Mouse (Mus musculus): ENCODE measurements around the gene Thbs1.

Gene Thbs1

DNA sequence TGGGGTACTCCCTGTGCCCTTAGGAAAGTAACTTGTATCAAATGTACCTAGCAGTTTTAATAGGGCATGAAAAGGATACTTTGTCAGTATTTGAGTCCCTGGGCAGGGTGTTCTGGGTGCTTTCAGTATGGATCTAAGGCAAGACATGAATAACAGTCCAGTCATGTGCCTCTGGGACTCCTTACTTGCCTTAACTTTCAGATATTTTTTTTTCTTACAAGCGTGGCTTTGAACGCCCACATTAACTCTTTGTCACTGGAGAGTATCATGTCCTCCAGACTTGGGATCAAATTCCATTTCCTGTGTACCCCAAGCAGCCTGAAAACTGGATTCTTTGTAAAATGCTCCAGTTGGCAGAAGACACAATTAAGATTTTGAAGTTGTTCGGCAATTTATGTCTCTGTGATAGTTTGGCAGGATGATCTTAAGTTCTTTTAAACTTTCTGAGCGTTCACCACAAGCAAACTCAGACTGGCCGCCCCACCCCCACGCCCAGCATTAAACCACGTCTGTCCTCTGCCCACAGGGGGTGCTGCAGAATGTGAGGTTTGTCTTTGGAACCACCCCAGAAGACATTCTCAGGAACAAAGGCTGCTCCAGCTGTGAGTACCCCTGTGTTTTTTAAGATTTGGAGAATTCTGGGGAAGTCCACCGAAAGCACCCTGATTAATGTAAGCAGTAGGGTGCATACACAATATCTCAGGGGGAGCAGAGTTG is 2.3 kb downstream of the Thbs1 start:
- no peak for DNase-seq (ENCODE audit: low spot score)

- DNase-seq (ENCODE audit: low spot score), result no peak
Measured at GRCm38 (mm10) chr2:118114671-118115070, 3.0 kb downstream of the Thbs1 start.

- DNase-seq (ENCODE audit: low spot score), result no peak
Measured at GRCm38 (mm10) chr2:118115647-118116046, 4.0 kb downstream of the Thbs1 start.

DNA sequence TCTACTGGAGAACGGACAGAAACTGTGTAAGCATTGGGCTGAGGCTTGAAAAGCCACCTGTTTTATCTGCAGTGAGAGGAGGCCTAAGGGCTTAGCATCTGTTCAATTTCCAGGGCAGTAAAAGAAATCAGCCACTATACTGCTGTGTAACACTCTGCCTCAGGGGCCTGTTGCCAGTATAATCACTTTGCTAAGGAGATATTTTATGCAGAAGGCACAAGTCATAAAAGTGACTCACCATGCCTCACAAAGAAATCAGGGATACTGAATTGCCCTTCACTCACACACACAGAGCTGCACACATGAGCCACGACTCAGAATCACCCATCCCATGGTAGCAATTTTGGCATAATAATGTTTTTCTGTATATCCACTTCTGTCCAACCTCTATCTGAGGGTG is 4.5 kb downstream of the Thbs1 start:
- no peak for DNase-seq (ENCODE audit: low spot score)

DNA sequence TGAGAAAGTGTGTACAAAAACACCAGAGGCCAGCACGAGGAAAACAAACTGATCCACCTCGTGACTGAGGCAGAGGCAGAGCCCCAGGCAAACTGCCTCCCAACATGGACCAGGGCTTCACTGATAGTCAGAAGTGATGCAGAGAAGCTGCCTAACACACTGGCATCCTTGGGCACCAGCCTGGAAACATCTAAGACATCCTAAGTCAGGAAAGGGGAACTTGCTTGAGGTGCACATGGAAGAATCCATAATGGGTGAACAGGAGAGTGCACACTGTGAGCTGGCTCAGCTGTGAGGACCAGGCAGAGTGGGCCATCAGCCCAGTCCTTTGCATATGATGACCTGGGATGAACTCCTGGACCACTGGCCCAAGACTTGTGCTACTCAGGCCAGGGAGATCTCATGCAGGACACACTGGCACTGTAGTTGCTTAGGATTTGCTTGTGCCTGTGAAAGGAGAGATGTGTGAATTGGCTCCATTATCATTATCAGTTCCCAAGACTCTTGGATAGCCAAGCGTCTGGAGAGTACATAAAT is 5.1 kb downstream of the Thbs1 start:
- DNase-seq (ENCODE audit: low spot score), result no peak

GRCm38 (mm10) chr2:118117401-118117800 is 5.7 kb downstream of the Thbs1 start:
- no peak for DNase-seq (ENCODE audit: low spot score)

- no peak for DNase-seq (ENCODE audit: low spot score)
Measured at GRCm38 (mm10) chr2:118118045-118118444, 6.4 kb downstream of the Thbs1 start.

- DNase-seq (ENCODE audit: low spot score), result no peak
Measured at GRCm38 (mm10) chr2:118118515-118118914, 6.8 kb downstream of the Thbs1 start.

DNA sequence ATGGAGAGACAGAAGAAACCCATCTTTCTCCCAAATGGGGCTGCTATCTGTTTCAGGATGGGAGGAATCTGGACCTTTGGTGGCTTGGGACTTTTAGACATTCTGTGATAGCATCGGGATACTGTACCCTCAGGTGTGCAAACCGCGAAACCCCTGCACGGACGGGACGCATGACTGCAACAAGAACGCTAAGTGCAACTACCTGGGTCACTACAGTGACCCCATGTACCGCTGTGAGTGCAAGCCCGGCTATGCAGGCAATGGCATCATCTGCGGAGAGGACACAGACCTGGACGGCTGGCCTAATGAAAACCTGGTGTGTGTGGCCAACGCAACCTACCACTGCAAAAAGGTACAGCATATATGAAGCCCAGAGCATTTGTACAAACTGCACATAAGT is 8.0 kb downstream of the Thbs1 start:
- no peak for DNase-seq (ENCODE audit: low spot score)

- DNase-seq (ENCODE audit: low spot score), result no peak
Measured at GRCm38 (mm10) chr2:118120095-118120494, 8.4 kb downstream of the Thbs1 start.

DNA sequence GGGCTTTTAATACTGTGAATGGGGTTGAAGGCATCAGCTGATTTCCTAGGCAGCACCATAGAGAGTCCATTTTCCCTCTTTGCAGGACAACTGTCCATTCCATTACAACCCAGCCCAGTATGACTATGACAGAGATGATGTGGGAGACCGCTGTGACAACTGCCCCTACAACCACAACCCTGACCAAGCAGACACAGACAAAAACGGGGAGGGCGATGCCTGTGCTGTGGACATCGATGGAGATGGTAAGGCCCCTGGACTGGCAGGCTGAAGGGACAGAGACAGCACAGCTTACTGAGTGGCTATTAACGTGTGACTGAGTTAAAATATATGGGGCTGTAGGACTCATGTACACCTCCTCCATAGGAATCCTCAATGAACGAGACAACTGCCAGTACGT is 9.1 kb downstream of the Thbs1 start:
- DNase-seq (ENCODE audit: low spot score), result no peak

DNA sequence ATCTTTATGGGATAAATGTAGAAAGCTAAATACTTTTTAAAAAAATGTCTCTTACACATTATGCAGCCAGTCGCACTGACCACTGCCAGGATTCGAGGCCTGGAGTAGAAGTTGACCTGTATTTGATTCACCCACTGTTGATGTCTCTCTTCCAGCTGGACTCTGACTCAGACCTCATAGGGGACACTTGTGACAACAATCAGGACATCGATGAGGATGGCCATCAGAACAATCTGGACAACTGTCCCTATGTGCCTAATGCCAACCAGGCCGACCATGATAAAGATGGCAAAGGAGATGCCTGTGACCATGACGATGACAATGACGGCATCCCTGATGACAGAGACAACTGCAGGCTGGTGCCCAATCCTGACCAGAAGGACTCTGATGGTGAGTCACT is 10.6 kb downstream of the Thbs1 start:
- DNase-seq (ENCODE audit: low spot score), result no peak

DNA sequence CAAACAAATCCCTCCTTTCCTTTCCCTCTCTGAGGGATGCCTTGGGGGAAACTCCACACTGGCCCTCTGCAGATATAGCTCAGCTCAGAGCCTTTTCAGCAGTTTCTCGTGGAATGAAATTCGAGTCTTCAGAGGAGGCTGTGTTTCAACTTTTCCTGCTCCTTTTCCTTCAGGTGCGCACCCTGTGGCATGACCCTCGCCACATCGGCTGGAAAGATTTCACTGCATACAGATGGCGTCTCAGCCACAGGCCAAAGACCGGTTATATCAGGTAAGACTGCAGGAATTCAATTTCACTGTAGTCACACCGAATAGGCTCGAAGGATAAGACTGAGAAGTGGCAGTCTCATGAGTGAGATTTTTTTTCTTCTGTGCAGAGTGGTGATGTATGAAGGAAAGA is 12.1 kb downstream of the Thbs1 start:
- no peak for DNase-seq (ENCODE audit: low spot score)

DNA sequence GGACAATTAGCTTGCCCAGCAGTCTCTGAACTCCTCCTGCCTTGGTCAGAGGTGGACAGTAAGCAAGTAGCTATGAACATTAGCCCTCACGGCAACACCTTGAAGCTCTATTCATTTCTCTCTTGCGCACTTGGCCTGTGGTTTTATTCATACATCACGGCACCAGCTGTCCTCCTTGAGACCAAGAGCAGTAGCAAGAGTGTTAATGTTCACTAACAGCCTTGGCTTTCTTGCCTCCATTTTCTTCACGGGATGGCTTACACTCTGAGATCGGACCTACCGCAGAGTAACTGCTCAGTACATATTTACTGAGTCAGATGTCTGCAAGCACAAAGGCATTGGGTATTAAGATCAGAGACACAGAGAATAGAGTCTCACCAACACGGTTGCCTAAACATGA is 12.8 kb downstream of the Thbs1 start:
- no peak for DNase-seq (ENCODE audit: low spot score)

- DNase-seq (ENCODE audit: low spot score), result no peak
Measured at GRCm38 (mm10) chr2:118125211-118125939, 13.7 kb downstream of the Thbs1 start.

GRCm38 (mm10) chr2:118125943-118126470 is 14.3 kb downstream of the Thbs1 start:
- no peak for DNase-seq (ENCODE audit: low spot score)

DNA sequence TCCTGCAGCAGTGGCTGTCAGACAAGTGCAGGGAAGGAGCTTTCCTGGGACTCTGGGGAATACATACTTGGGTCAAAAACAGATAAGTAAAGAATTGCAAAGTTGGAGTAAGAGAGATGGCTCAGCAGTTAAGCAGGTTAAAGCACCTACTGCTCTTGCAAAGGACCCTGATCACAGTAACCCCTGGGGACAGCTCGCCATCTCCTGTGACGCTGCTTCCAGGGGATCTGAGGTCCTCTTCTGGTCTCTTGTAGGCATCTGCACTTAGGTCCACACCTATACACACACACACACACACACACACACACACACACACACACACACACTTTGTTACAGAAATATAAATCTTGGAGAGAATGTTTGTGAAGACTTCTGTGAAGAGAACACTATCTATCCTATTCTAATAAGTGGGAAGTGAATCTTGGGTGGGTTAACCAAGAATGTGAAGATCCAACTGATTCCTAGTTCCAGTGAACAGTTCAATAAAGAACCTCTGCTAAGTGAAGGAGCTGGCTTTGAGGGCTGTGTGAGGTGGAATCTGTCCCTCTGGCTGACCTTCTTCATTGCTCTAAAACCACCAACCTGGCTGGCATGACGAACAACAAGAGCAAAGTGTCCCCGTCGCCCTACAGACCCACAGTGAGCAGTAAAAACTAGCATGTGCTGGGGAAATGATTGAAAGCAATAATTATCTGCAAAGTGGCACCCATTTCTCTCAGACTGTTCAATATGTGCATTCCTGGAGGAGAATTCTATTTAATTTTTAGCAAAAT is 16.0 kb downstream of the Thbs1 start:
- DNase-seq (ENCODE audit: low spot score), result no peak

DNA sequence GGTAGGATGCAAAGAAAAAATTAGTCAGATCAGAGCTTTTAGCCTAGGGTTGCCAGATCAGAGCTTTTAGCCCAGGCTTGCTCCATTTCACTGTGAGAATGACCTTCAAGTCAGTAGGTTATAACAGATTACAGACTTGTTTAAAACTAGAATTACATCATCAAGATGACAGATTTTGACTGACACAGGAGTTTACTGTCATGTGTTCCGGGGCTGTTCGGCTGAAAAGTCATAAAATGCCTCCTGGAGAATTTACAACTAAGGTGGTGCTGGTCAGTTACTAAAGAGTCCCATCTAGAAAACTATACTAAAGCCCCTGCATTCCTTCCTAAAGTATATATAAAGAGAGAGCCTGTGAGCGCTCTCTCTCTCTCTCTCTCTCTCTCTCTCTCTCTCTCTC is 16.6 kb downstream of the Thbs1 start:
- DNase-seq (ENCODE audit: low spot score), result no peak

- no peak for DNase-seq (ENCODE audit: low spot score)
Measured at GRCm38 (mm10) chr2:118137071-118137470, 25.4 kb downstream of the Thbs1 start.

DNA sequence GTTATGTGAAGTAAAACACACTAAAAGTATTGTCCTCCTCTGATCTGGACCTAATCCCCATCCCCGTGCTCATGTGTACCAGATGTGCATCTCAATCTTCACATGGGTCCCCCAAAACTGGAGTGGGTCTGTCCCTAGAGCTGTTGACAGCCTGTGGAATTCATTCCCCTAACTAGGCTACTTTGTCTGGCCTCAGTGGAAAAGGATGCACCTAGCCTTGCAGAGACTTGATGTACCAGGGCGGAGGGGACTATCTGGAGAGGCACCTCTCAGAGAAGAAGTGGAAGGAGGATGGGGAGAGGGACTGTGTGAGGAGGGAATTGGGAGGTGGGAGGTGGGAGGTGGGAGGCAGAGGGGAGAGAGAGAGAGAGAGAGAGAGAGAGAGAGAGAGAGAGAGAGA is 26.1 kb downstream of the Thbs1 start:
- DNase-seq (ENCODE audit: low spot score), result no peak

DNA sequence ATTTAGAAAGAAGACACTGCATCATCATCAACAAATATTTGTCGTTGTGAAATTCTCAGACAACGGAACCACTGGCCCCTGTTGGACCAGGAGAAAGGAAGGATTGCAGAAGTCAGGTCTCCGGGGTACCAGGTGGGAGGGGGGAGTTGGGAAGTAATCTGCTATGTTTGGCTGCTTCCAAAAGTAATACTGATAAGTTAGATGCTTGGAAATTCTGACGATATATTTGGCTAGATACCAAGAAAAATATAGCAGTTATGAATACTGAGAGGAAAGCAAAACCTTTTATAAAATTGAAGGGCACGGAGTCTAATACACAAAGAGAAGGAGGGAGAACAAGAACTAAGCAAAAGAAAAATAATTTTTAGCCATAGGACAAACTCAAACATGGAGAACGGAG is 27.6 kb downstream of the Thbs1 start:
- no peak for DNase-seq (ENCODE audit: low spot score)

GRCm38 (mm10) chr2:118141651-118142050 is 30.0 kb downstream of the Thbs1 start:
- DNase-seq (ENCODE audit: low spot score), result no peak
